Mouse (Mus musculus) adrenal gland, postnatal 4 days (tissue): ENCODE data around the gene Pnpla1. TPM values are rescaled to one million over a fixed set of nuclear protein-coding genes. Genes with fewer than 3 reads are reported as not detected.

ENCODE experiments used
- DNase-seq, 2 experiments: peaks; one replicate each; pipeline ENCODE4 v3.0.0; 2021 to 2022; ENCODE audit warnings: low spot score in 2 of 2, mixed read lengths in 2 of 2
- total RNA-seq, 2 experiments: library from RNA; stranded (reverse); gene quantifications; 2 replicates each; pipeline ENCODE4 v1.2.3; 2021

The Pnpla1 gene
- total RNA-seq, 2 experiments from 2014 or later = 0.06 to 0.11 TPM

GRCm38 (mm10) chr17:28883941-28884516 lies 25.8 kb downstream of the Pnpla1 start:
- DNase-seq = no peak

GRCm38 (mm10) chr17:28885231-28885630 lies 27.0 kb downstream of the Pnpla1 start:
- DNase-seq = no peak

GRCm38 (mm10) chr17:28886266-28886665 lies 28.1 kb downstream of the Pnpla1 start:
- DNase-seq = no peak

GRCm38 (mm10) chr17:28894050-28894767 lies 36.0 kb downstream of the Pnpla1 start:
- DNase-seq = no peak

GRCm38 (mm10) chr17:28895217-28895875 lies 37.1 kb downstream of the Pnpla1 start:
- DNase-seq = no peak

- DNase-seq = no peak
Observed at GRCm38 (mm10) chr17:28896095-28896780, 38.0 kb downstream of the Pnpla1 start.

- no peak for DNase-seq
Observed at GRCm38 (mm10) chr17:28897817-28898216, 39.6 kb downstream of the Pnpla1 start.

GRCm38 (mm10) chr17:28898249-28898648 lies 40.0 kb downstream of the Pnpla1 start:
- DNase-seq = no peak

GRCm38 (mm10) chr17:28899427-28899826 lies 41.2 kb downstream of the Pnpla1 start:
- no peak for DNase-seq

- DNase-seq = no peak
Observed at GRCm38 (mm10) chr17:28901559-28901958, 43.3 kb downstream of the Pnpla1 start.

GRCm38 (mm10) chr17:28904546-28905376 lies 46.5 kb downstream of the Pnpla1 start:
- DNase-seq = peak; percentile 52 to 65

- no peak for DNase-seq
Observed at GRCm38 (mm10) chr17:28905377-28905916, 47.2 kb downstream of the Pnpla1 start.

GRCm38 (mm10) chr17:28907959-28908358 lies 49.7 kb downstream of the Pnpla1 start:
- DNase-seq = no peak

- peak in 1 of 2 experiments; percentile 43 for DNase-seq
Observed at GRCm38 (mm10) chr17:28909252-28909941, 51.2 kb downstream of the Pnpla1 start.

- no peak for DNase-seq
Observed at GRCm38 (mm10) chr17:28910139-28910538, 51.9 kb downstream of the Pnpla1 start.

GRCm38 (mm10) chr17:28913200-28913599 lies 55.0 kb downstream of the Pnpla1 start:
- DNase-seq = no peak

- no peak for DNase-seq
Observed at GRCm38 (mm10) chr17:28913940-28914339, 55.7 kb downstream of the Pnpla1 start.

- DNase-seq = no peak
Observed at GRCm38 (mm10) chr17:28915060-28915628, 56.9 kb downstream of the Pnpla1 start, which contains the start of gene 4930539E08Rik. TSS of gene 4930539E08Rik (minus strand) at chr17:28915324.

GRCm38 (mm10) chr17:28916520-28916919 lies 58.3 kb downstream of the Pnpla1 start:
- no peak for DNase-seq
